Comparison of ENCODE assay signal across 8 mouse cellular contexts in genomic region chr9:22307156-22307919, GRCm38 (mm10). TPM values are rescaled to one million over a fixed set of nuclear protein-coding genes. Genes with fewer than 3 reads are reported as not detected.
DNase-seq lines count a peak whose midpoint lies in the region; ATAC-seq lines count a peak whose summit lies in the region.

Gene Zfp810 (minus strand): TSS chr9:22307648.

- intact Hi-C loops in gastrocnemius, postnatal 14 days (cut with DNase I; ENCODE audit: low total_unique reads), result no loop called here

- ATAC-seq in megakaryocyte, adult 5-6 weeks (ENCODE audit: poor library complexity, severe bottlenecking), result peak; percentile 100

- peak; percentile 75 to 80 for DNase-seq in adrenal gland, adult 18-20 months (ENCODE audit: low spot score in 2 of 2)
- peak; percentile 98 for DNase-seq in embryo, embryonic 11 days
- peak; percentile 88 for DNase-seq in gastrocnemius, postnatal 14 days
- peak; percentile 99 for DNase-seq in induced T-regulatory cell, adult 2 months (ENCODE audit: low read depth)
- DNase-seq in left cerebral cortex, adult 8-10 months (ENCODE audit: low spot score in 2 of 2), result peak; percentile 78 to 94
- DNase-seq in right cerebral cortex, adult 18-20 months, result peak; percentile 94
- peak; percentile 70 for DNase-seq in urinary bladder, adult 2 months (ENCODE audit: low spot score)

RNA-seq across cellular contexts. Expression of gene Zfp810, which starts in this region (rescaled TPM):
- total RNA-seq in adrenal gland, adult 18-20 months (2021), result 1 to 10 TPM; 4.4 to 4.7 TPM
- total RNA-seq in gastrocnemius, postnatal 14 days (2021), result 1 to 10 TPM; 1.4 to 1.6 TPM
- total RNA-seq in left cerebral cortex, adult 8-10 months (2022), result 10 to 100 TPM; 15.5 to 21.8 (median 18.2) TPM
- total RNA-seq in megakaryocyte, adult 5-6 weeks (2015), result 6.2 and 9.1 TPM in 2 replicates
- 8.2 and 11.6 TPM in 2 replicates for total RNA-seq in megakaryocyte, adult 5-6 weeks (2017)
- 11.9 and 12.6 TPM in 2 replicates for polyA plus RNA-seq in urinary bladder, adult 2 months (2012; rRNA removed)

Comparison
In these comparisons a context has a peak if more than half of its experiments do, and no peak if none do; other contexts are left out.
1. Peak in every context shown above with its lines: DNase-seq and ATAC-seq.